Mouse (Mus musculus): ENCODE data around the gene Adh7.

Adh7 gene

GRCm38 (mm10) chr3:138224363-138224954 lies 6.9 kb downstream of the Adh7 start:
- no peak for DNase-seq (ENCODE audit: low spot score)

GRCm38 (mm10) chr3:138225331-138225730 lies 7.8 kb downstream of the Adh7 start:
- no peak for DNase-seq (ENCODE audit: low spot score)

GRCm38 (mm10) chr3:138225853-138226252 lies 8.3 kb downstream of the Adh7 start:
- peak; percentile 41 for DNase-seq (ENCODE audit: low spot score)

GRCm38 (mm10) chr3:138226476-138226875 lies 8.9 kb downstream of the Adh7 start:
- no peak for DNase-seq (ENCODE audit: low spot score)

- no peak for DNase-seq (ENCODE audit: low spot score)
Measured at GRCm38 (mm10) chr3:138227082-138227481, 9.5 kb downstream of the Adh7 start.

- no peak for DNase-seq (ENCODE audit: low spot score)
Measured at GRCm38 (mm10) chr3:138227782-138228181, 10.2 kb downstream of the Adh7 start.

- DNase-seq (ENCODE audit: low spot score), result no peak
Measured at GRCm38 (mm10) chr3:138229448-138229847, 11.9 kb downstream of the Adh7 start.

GRCm38 (mm10) chr3:138230266-138230665 lies 12.7 kb downstream of the Adh7 start:
- DNase-seq (ENCODE audit: low spot score), result no peak

- DNase-seq (ENCODE audit: low spot score), result no peak
Measured at GRCm38 (mm10) chr3:138231531-138231930, 14.0 kb downstream of the Adh7 start.

GRCm38 (mm10) chr3:138236546-138237163 lies 19.1 kb downstream of the Adh7 start:
- no peak for DNase-seq (ENCODE audit: low spot score)

GRCm38 (mm10) chr3:138238046-138238445 lies 20.5 kb downstream of the Adh7 start:
- DNase-seq (ENCODE audit: low spot score), result no peak

- DNase-seq (ENCODE audit: low spot score), result no peak
Measured at GRCm38 (mm10) chr3:138239461-138239860, 21.9 kb downstream of the Adh7 start.

- DNase-seq (ENCODE audit: low spot score), result no peak
Measured at GRCm38 (mm10) chr3:138240411-138240810, 22.9 kb downstream of the Adh7 start.

- no peak for DNase-seq (ENCODE audit: low spot score)
Measured at GRCm38 (mm10) chr3:138240942-138241341, 23.4 kb downstream of the Adh7 start.

GRCm38 (mm10) chr3:138241371-138241770 lies 23.8 kb downstream of the Adh7 start:
- no peak for DNase-seq (ENCODE audit: low spot score)

GRCm38 (mm10) chr3:138242021-138242726 lies 24.6 kb downstream of the Adh7 start:
- no peak for DNase-seq (ENCODE audit: low spot score)

- DNase-seq (ENCODE audit: low spot score), result no peak
Measured at GRCm38 (mm10) chr3:138242933-138243332, 25.4 kb downstream of the Adh7 start.

- no peak for DNase-seq (ENCODE audit: low spot score)
Measured at GRCm38 (mm10) chr3:138244338-138244874, 26.8 kb downstream of the Adh7 start.

- DNase-seq (ENCODE audit: low spot score), result no peak
Measured at GRCm38 (mm10) chr3:138246511-138247020, 29.0 kb downstream of the Adh7 start.

- no peak for DNase-seq (ENCODE audit: low spot score)
Measured at GRCm38 (mm10) chr3:138247241-138247640, 29.7 kb downstream of the Adh7 start.

GRCm38 (mm10) chr3:138248011-138248410 lies 30.5 kb downstream of the Adh7 start:
- no peak for DNase-seq (ENCODE audit: low spot score)

- peak; percentile 70 for DNase-seq (ENCODE audit: low spot score)
Measured at GRCm38 (mm10) chr3:138248746-138249145, 31.2 kb downstream of the Adh7 start.

- no peak for DNase-seq (ENCODE audit: low spot score)
Measured at GRCm38 (mm10) chr3:138251156-138251555, 33.6 kb downstream of the Adh7 start.

Data from lung, postnatal 25 days (tissue).